Comparison of ENCODE assay signal across 10 mouse cellular contexts in the genomic region with DNA sequence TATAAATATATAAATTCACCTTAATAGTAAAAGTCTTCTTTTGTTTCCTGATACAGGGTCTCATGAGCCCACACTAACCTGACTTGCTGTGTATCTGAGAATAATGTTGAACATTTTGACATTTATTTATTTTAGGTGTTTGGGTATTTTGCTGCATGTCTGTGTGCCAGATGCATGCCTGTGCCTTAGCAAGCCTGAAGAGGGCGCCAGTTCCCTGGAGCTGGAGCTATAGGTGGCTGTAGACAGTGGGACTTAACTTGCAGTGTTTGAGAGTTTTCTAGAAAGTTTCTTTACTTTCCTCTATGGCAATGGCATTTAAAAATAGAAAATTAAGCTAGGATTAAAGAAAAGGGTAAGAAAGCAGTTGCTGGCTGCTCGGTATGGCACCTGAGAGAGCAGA. TPM values are rescaled to one million over a fixed set of nuclear protein-coding genes. Genes with fewer than 3 reads are reported as not detected.
DNase-seq lines count a peak whose midpoint lies in the region; ATAC-seq and TF ChIP-seq lines count a peak whose summit lies in the region.
"Had no signal": no experiment of that assay in that cellular context is flagged by ENCODE, and none has a peak within 500 bp of the region (broad histone marks: within the 10 kb centered on the region; RNA-seq: fewer than 3 reads in every experiment).

No protein-coding gene starts in this region.

- H3K27ac ChIP-seq in heart, postnatal 0 days (ENCODE audit: low read depth) = no peak overlapping the region
- H3K27ac ChIP-seq in heart, embryonic 11.5 days (ENCODE audit: low read depth, low read length) = no peak overlapping the region
- H3K27ac ChIP-seq in testis, adult 2 months (ENCODE audit: control insufficient read depth, insufficient read depth, low read depth, low read length) = no peak overlapping the region
- no peak overlapping the region for H3K27ac ChIP-seq in lung, postnatal 0 days (ENCODE audit: low read length)
- H3K27ac ChIP-seq: limb, embryonic 12.5 days had no signal

- H3K9ac ChIP-seq in heart, postnatal 0 days (replicated peaks; ENCODE audit: low read depth, low read length) = no peak overlapping the region
- H3K9ac ChIP-seq in heart, embryonic 11.5 days (ENCODE audit: low read depth, low read length) = no peak overlapping the region
- no peak overlapping the region for H3K9ac ChIP-seq in lung, postnatal 0 days (replicated peaks; ENCODE audit: low read depth)
- H3K9ac ChIP-seq: limb, embryonic 12.5 days had no signal

- ATAC-seq in heart, postnatal 0 days (ENCODE audit: insufficient read depth, low read depth) = no peak
- no peak for ATAC-seq in heart, embryonic 11.5 days (replicated peaks; ENCODE audit: insufficient number of reproducible peaks, low FRiP score, low TSS enrichment)
- no peak for ATAC-seq in lung, postnatal 0 days

- peaks cover 29% of the 10 kb centered on the region for H3K36me3 ChIP-seq in heart, postnatal 0 days (replicated peaks; ENCODE audit: control insufficient read depth, insufficient read depth, low read length)
- H3K36me3 ChIP-seq in heart, embryonic 11.5 days (ENCODE audit: control insufficient read depth, insufficient read depth, low read length) = peaks cover 6% of the 10 kb centered on the region
- H3K36me3 ChIP-seq in testis, adult 2 months (ENCODE audit: control insufficient read depth, insufficient read depth, low read length) = peaks cover 2% of the 10 kb centered on the region
- H3K36me3 ChIP-seq in lung, postnatal 0 days (ENCODE audit: insufficient read depth, low read length) = 0 out of 2 replicates have a peak, but pooled peaks cover 5% of the 10 kb centered on the region

- H3K4me1 ChIP-seq in heart, postnatal 0 days (ENCODE audit: control insufficient read depth, insufficient read depth) = peaks cover 1% of the 10 kb centered on the region; the same call in 1 of the 2 replicates
- H3K4me1 ChIP-seq in heart, embryonic 11.5 days (ENCODE audit: control insufficient read depth, insufficient read depth, low read length) = peaks cover 2% of the 10 kb centered on the region
- H3K4me1 ChIP-seq in testis, adult 2 months (ENCODE audit: control insufficient read depth, insufficient read depth, low read length) = peaks cover 7% of the 10 kb centered on the region
- H3K4me1 ChIP-seq in lung, postnatal 0 days (ENCODE audit: insufficient read depth, low read depth, low read length) = peaks cover 4% of the 10 kb centered on the region; the same call in 1 of the 2 replicates

- intact Hi-C loops in gastrocnemius, postnatal 14 days (cut with DNase I; ENCODE audit: low total_unique reads) = no loop called here

- no peak for TF ChIP-seq EP300 in heart, postnatal 0 days (IDR thresholded peaks at IDR 0.05; ENCODE audit: low read depth)
- TF ChIP-seq EP300 in lung, postnatal 0 days (IDR thresholded peaks at IDR 0.05) = no peak

- 48% methylated on average over 2 of the region's 2 CpGs for WGBS in heart, postnatal 0 days
- 54% methylated on average over 2 of the region's 2 CpGs for WGBS in heart, embryonic 11.5 days (ENCODE audit: insufficient replicate concordance)
- 46% methylated on average over 2 of the region's 2 CpGs for WGBS in lung, postnatal 0 days

- H3K4me2 ChIP-seq in heart, postnatal 0 days (ENCODE audit: low read depth, low read length) = no peak overlapping the region
- no peak overlapping the region for H3K4me2 ChIP-seq in heart, embryonic 11.5 days
- H3K4me2 ChIP-seq in lung, postnatal 0 days (replicated peaks; ENCODE audit: low read depth, low read length) = no peak overlapping the region
- H3K4me2 ChIP-seq: limb, embryonic 12.5 days had no signal

- no peak for DNase-seq in heart, postnatal 0 days (ENCODE audit: low spot score)
- no peak for DNase-seq in testis, postnatal 14 days (ENCODE audit: low spot score)
- DNase-seq in lung, postnatal 0 days (ENCODE audit: low spot score) = peak; percentile 44
- DNase-seq in cerebellum, postnatal 36 days = no peak
- DNase-seq in gastrocnemius, postnatal 14 days = no peak
- no peak for DNase-seq in layer of hippocampus, adult 11-12 months (ENCODE audit: low spot score)

- H3K4me3 ChIP-seq in heart, postnatal 0 days (ENCODE audit: low read depth, low read length) = no peak overlapping the region
- H3K4me3 ChIP-seq in heart, embryonic 11.5 days (ENCODE audit: low read depth, low read length) = no peak overlapping the region
- no peak overlapping the region for H3K4me3 ChIP-seq in testis, adult 2 months (ENCODE audit: control insufficient read depth, low read depth, low read length)
- H3K4me3 ChIP-seq in lung, postnatal 0 days (ENCODE audit: low read depth, low read length) = no peak overlapping the region
- H3K4me3 ChIP-seq: limb, embryonic 12.5 days had no signal

- TF ChIP-seq POLR2A in testis, adult 2 months (IDR thresholded peaks at IDR 0.05; ENCODE audit: control insufficient read depth, low read depth, low read length) = no peak

- peak; percentile 55 for TF ChIP-seq CTCF in heart, postnatal 0 days (IDR thresholded peaks at IDR 0.05; ENCODE audit: low read depth)
- peak; percentile 65; the same call in 1 of the 2 replicates for TF ChIP-seq CTCF in testis, adult 2 months (IDR thresholded peaks at IDR 0.05; ENCODE audit: control insufficient read depth, insufficient read depth, insufficient replicate concordance, low read depth, low read length)
- peak; percentile 74 for TF ChIP-seq CTCF in lung, postnatal 0 days (IDR thresholded peaks at IDR 0.05)

- H3K9me3 ChIP-seq in heart, postnatal 0 days (replicated peaks; ENCODE audit: control insufficient read depth, low read length) = no peaks in the 10 kb centered on the region
- H3K9me3 ChIP-seq in heart, embryonic 11.5 days (replicated peaks; ENCODE audit: control insufficient read depth, low read length) = no peaks in the 10 kb centered on the region
- H3K9me3 ChIP-seq in lung, postnatal 0 days (ENCODE audit: low read length) = no peaks in the 10 kb centered on the region
- H3K9me3 ChIP-seq: limb, embryonic 12.5 days had no signal

- no peaks in the 10 kb centered on the region for H3K27me3 ChIP-seq in heart, postnatal 0 days (ENCODE audit: control insufficient read depth, insufficient read depth, low read length)
- H3K27me3 ChIP-seq in heart, embryonic 11.5 days (ENCODE audit: control insufficient read depth, insufficient read depth, low read length) = no peaks in the 10 kb centered on the region
- no peaks in the 10 kb centered on the region for H3K27me3 ChIP-seq in testis, adult 2 months (ENCODE audit: control insufficient read depth, insufficient read depth, low read length)
- H3K27me3 ChIP-seq in lung, postnatal 0 days (replicated peaks; ENCODE audit: insufficient read depth, low read length) = no peaks in the 10 kb centered on the region
- H3K27me3 ChIP-seq: limb, embryonic 12.5 days had no signal

RNA-seq across cellular contexts. Expression of a gene that starts 6.3 kb away (rescaled TPM):
- 62.5 and 65.0 TPM in 2 replicates for total RNA-seq in heart, postnatal 0 days (2014; rRNA removed; ENCODE audit: low replicate concordance)
- 147 and 155 TPM in 2 replicates for polyA plus RNA-seq in heart, postnatal 0 days (2015; fragmentation: Nextera tagmentation; extraction: Ambion mirVana)
- 122 and 124 TPM in 2 replicates for polyA plus RNA-seq in heart, embryonic 11.5 days (2014; fragmentation: Nextera tagmentation; extraction: Ambion mirVana)
- 96.3 and 98.7 TPM in 2 replicates for polyA plus RNA-seq in testis, adult 2 months (2012; rRNA removed)
- polyA plus RNA-seq in lung, postnatal 0 days (2015; fragmentation: Nextera tagmentation; extraction: Ambion mirVana) = 146 and 148 TPM in 2 replicates
- 10 to 100 TPM; 36.2 to 39.1 TPM for total RNA-seq in gastrocnemius, postnatal 14 days (2021)

RNA-seq across cellular contexts. Expression of a gene that starts 33.5 kb away (rescaled TPM):
- not detected in 2 replicates for total RNA-seq in heart, postnatal 0 days (2014; rRNA removed; ENCODE audit: low replicate concordance)
- polyA plus RNA-seq in heart, postnatal 0 days (2015; fragmentation: Nextera tagmentation; extraction: Ambion mirVana) = not detected in 2 replicates
- not detected in 2 replicates for polyA plus RNA-seq in heart, embryonic 11.5 days (2014; fragmentation: Nextera tagmentation; extraction: Ambion mirVana)
- polyA plus RNA-seq in testis, adult 2 months (2012; rRNA removed) = not detected in 2 replicates
- not detected in 2 replicates for polyA plus RNA-seq in lung, postnatal 0 days (2015; fragmentation: Nextera tagmentation; extraction: Ambion mirVana)
- total RNA-seq in gastrocnemius, postnatal 14 days (2021) = not detected
- polyA plus RNA-seq: frontal cortex, adult 2 months; limb, embryonic 12.5 days had no signal
